Mouse (Mus musculus) right cerebral cortex, postnatal 4 days (tissue): ENCODE data around the gene Gm15085.
"Not testable (repeated sequence)": the region's sequence is repeated elsewhere in the genome, so short reads cannot be mapped to it uniquely, and the experiment has no call there.

Experiments used
- DNase-seq: peaks from one replicate; pipeline ENCODE4 v3.0.0-alpha.2; 2022

The Gm15085 gene

DNA sequence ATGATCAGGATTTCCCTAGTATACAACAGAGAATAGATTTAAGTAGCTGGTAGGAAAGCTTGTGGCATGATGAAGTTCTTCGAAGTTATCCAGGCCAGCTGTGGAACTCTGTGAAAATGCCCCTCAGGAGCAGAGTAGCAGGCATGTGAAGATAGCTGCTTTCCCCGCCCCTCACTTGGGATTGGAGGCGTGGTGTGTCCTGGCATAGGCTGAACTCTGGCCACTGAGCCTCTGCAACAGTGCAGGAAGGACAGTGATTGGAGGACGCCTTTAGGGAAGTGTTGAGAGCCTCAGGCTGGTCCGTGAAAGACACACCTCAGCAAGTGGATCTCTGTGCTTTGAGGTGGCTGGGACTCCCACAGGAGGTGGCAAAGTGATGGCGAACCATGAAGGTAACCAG is at the start of gene Gm15085:
TSS of gene Gm15085 (plus strand) at position 301 of the 400 bp plus-strand sequence.
- not testable (repeated sequence) for DNase-seq
